Mouse (Mus musculus): ENCODE data around the gene Usp30.

The Usp30 gene

GRCm38 (mm10) chr5:114155168-114155933 is 90.1 kb downstream of the Usp30 start:
- no peak for DNase-seq (ENCODE audit: low spot score)

- DNase-seq (ENCODE audit: low spot score), result no peak
Observed at GRCm38 (mm10) chr5:114157236-114157635, 92.0 kb downstream of the Usp30 start.

- DNase-seq (ENCODE audit: low spot score), result no peak
Observed at GRCm38 (mm10) chr5:114161424-114161823, 96.2 kb downstream of the Usp30 start.

GRCm38 (mm10) chr5:114162106-114162815 is 97.0 kb downstream of the Usp30 start:
- DNase-seq (ENCODE audit: low spot score), result no peak

- DNase-seq (ENCODE audit: low spot score), result no peak
Observed at GRCm38 (mm10) chr5:114163117-114163696, 97.9 kb downstream of the Usp30 start.

- DNase-seq (ENCODE audit: low spot score), result no peak
Observed at GRCm38 (mm10) chr5:114170345-114170744, 105.1 kb downstream of the Usp30 start.

- DNase-seq (ENCODE audit: low spot score), result no peak
Observed at GRCm38 (mm10) chr5:114172936-114173335, 107.7 kb downstream of the Usp30 start.

GRCm38 (mm10) chr5:114173458-114173857 is 108.2 kb downstream of the Usp30 start:
- DNase-seq (ENCODE audit: low spot score), result no peak

GRCm38 (mm10) chr5:114173877-114174581 is 108.8 kb downstream of the Usp30 start:
- DNase-seq (ENCODE audit: low spot score), result no peak
